Mouse (Mus musculus): ENCODE measurements at regions not wholly inside any gene's neighbourhood (a gene's known extent, or its start where the extent isn't known, plus 50 kb on each side); places are given as distances from the start of the nearest gene placed in this dataset.

- 52% methylated on average over 6 of the region's 6 CpGs for WGBS
- no peak overlapping the region for H3K4me3 ChIP-seq (ENCODE audit: low read depth, low read length)
- no peak overlapping the region for H3K27ac ChIP-seq (ENCODE audit: insufficient read depth, low read depth, low read length)
- no peaks in the 10 kb centered on the region for H3K36me3 ChIP-seq (ENCODE audit: control insufficient read depth, insufficient read depth, low read length)
- H3K4me1 ChIP-seq (ENCODE audit: control insufficient read depth, insufficient read depth, insufficient read length, low read length), result no peaks in the 10 kb centered on the region
- no peaks in the 10 kb centered on the region for H3K27me3 ChIP-seq (ENCODE audit: control insufficient read depth, insufficient read depth, low read length)
- TF ChIP-seq CTCF (IDR thresholded peaks at IDR 0.05; ENCODE audit: extremely low read depth, insufficient read length, insufficient replicate concordance, low read depth, low read length), result no peak
- no peak for TF ChIP-seq POLR2A (IDR thresholded peaks at IDR 0.05; ENCODE audit: low read depth, low read length)
Measured at GRCm38 (mm10) chrX:11567827-11568226, 240.2 kb downstream of the H2al1j start.

GRCm38 (mm10) chrX:11568262-11568661 is 240.6 kb downstream of the H2al1j start:
- TF ChIP-seq POLR2A (IDR thresholded peaks at IDR 0.05; ENCODE audit: low read depth, low read length) (no peak), CTCF (IDR thresholded peaks at IDR 0.05; ENCODE audit: extremely low read depth, insufficient read length, insufficient replicate concordance, low read depth, low read length) (no peak)
- no peak overlapping the region for H3K27ac ChIP-seq (ENCODE audit: insufficient read depth, low read depth, low read length)
- H3K27me3 ChIP-seq (ENCODE audit: control insufficient read depth, insufficient read depth, low read length), result no peaks in the 10 kb centered on the region
- no peaks in the 10 kb centered on the region for H3K36me3 ChIP-seq (ENCODE audit: control insufficient read depth, insufficient read depth, low read length)
- H3K4me1 ChIP-seq (ENCODE audit: control insufficient read depth, insufficient read depth, insufficient read length, low read length), result no peaks in the 10 kb centered on the region
- no peak overlapping the region for H3K4me3 ChIP-seq (ENCODE audit: low read depth, low read length)
- 61% methylated on average over 5 of the region's 5 CpGs for WGBS

GRCm38 (mm10) chrX:11574354-11574753 is 246.7 kb downstream of the H2al1j start:
- H3K27ac ChIP-seq (ENCODE audit: insufficient read depth, low read depth, low read length), result no peak overlapping the region
- H3K4me1 ChIP-seq (ENCODE audit: control insufficient read depth, insufficient read depth, insufficient read length, low read length), result no peaks in the 10 kb centered on the region
- TF ChIP-seq CTCF (IDR thresholded peaks at IDR 0.05; ENCODE audit: extremely low read depth, insufficient read length, insufficient replicate concordance, low read depth, low read length), result no peak
- no peak for TF ChIP-seq POLR2A (IDR thresholded peaks at IDR 0.05; ENCODE audit: low read depth, low read length)
- H3K27me3 ChIP-seq (ENCODE audit: control insufficient read depth, insufficient read depth, low read length), result no peaks in the 10 kb centered on the region
- WGBS, result 50% methylated on average over 3 of the region's 3 CpGs
- H3K4me3 ChIP-seq (ENCODE audit: low read depth, low read length), result no peak overlapping the region
- no peaks in the 10 kb centered on the region for H3K36me3 ChIP-seq (ENCODE audit: control insufficient read depth, insufficient read depth, low read length)

GRCm38 (mm10) chrX:11575571-11575970 is 247.9 kb downstream of the H2al1j start:
- no peaks in the 10 kb centered on the region for H3K27me3 ChIP-seq (ENCODE audit: control insufficient read depth, insufficient read depth, low read length)
- 88% methylated on average over 6 of the region's 6 CpGs for WGBS
- no peak overlapping the region for H3K27ac ChIP-seq (ENCODE audit: insufficient read depth, low read depth, low read length)
- H3K36me3 ChIP-seq (ENCODE audit: control insufficient read depth, insufficient read depth, low read length), result no peaks in the 10 kb centered on the region
- H3K4me3 ChIP-seq (ENCODE audit: low read depth, low read length), result no peak overlapping the region
- H3K4me1 ChIP-seq (ENCODE audit: control insufficient read depth, insufficient read depth, insufficient read length, low read length), result no peaks in the 10 kb centered on the region
- no peak for TF ChIP-seq POLR2A (IDR thresholded peaks at IDR 0.05; ENCODE audit: low read depth, low read length)
- TF ChIP-seq CTCF (IDR thresholded peaks at IDR 0.05; ENCODE audit: extremely low read depth, insufficient read length, insufficient replicate concordance, low read depth, low read length), result no peak

- no peak overlapping the region for H3K4me3 ChIP-seq (ENCODE audit: low read depth, low read length)
- WGBS, result 85% methylated on average over 8 of the region's 8 CpGs
- no peaks in the 10 kb centered on the region for H3K27me3 ChIP-seq (ENCODE audit: control insufficient read depth, insufficient read depth, low read length)
- no peak for TF ChIP-seq CTCF (IDR thresholded peaks at IDR 0.05; ENCODE audit: extremely low read depth, insufficient read length, insufficient replicate concordance, low read depth, low read length)
- TF ChIP-seq POLR2A (IDR thresholded peaks at IDR 0.05; ENCODE audit: low read depth, low read length), result no peak
- H3K4me1 ChIP-seq (ENCODE audit: control insufficient read depth, insufficient read depth, insufficient read length, low read length), result no peaks in the 10 kb centered on the region
- no peak overlapping the region for H3K27ac ChIP-seq (ENCODE audit: insufficient read depth, low read depth, low read length)
- no peaks in the 10 kb centered on the region for H3K36me3 ChIP-seq (ENCODE audit: control insufficient read depth, insufficient read depth, low read length)
Measured at GRCm38 (mm10) chrX:11576287-11576686, 248.7 kb downstream of the H2al1j start.

- TF ChIP-seq POLR2A (IDR thresholded peaks at IDR 0.05; ENCODE audit: low read depth, low read length) (no peak), CTCF (IDR thresholded peaks at IDR 0.05; ENCODE audit: extremely low read depth, insufficient read length, insufficient replicate concordance, low read depth, low read length) (no peak)
- Histone ChIP-seq H3K36me3 (ENCODE audit: control insufficient read depth, insufficient read depth, low read length) (no peaks in the 10 kb centered on the region), H3K27ac (ENCODE audit: insufficient read depth, low read depth, low read length) (no peak overlapping the region), H3K4me3 (ENCODE audit: low read depth, low read length) (no peak overlapping the region), H3K27me3 (ENCODE audit: control insufficient read depth, insufficient read depth, low read length) (no peaks in the 10 kb centered on the region), H3K4me1 (ENCODE audit: control insufficient read depth, insufficient read depth, insufficient read length, low read length) (no peaks in the 10 kb centered on the region)
- WGBS, result 41% methylated on average over 3 of the region's 3 CpGs
Measured at GRCm38 (mm10) chrX:11577294-11577693, 249.7 kb downstream of the H2al1j start.

GRCm38 (mm10) chrX:11585353-11585752 is 257.7 kb downstream of the H2al1j start:
- Histone ChIP-seq H3K27me3 (ENCODE audit: control insufficient read depth, insufficient read depth, low read length) (no peaks in the 10 kb centered on the region), H3K36me3 (ENCODE audit: control insufficient read depth, insufficient read depth, low read length) (no peaks in the 10 kb centered on the region), H3K4me3 (ENCODE audit: low read depth, low read length) (no peak overlapping the region), H3K4me1 (ENCODE audit: control insufficient read depth, insufficient read depth, insufficient read length, low read length) (0 out of 2 replicates have a peak, but pooled peaks cover 2% of the 10 kb centered on the region), H3K27ac (ENCODE audit: insufficient read depth, low read depth, low read length) (no peak overlapping the region)
- WGBS, result 87% methylated on average over 5 of the region's 5 CpGs
- TF ChIP-seq POLR2A (IDR thresholded peaks at IDR 0.05; ENCODE audit: low read depth, low read length) (no peak), CTCF (IDR thresholded peaks at IDR 0.05; ENCODE audit: extremely low read depth, insufficient read length, insufficient replicate concordance, low read depth, low read length) (no peak)
